Mouse (Mus musculus) limb, embryonic 11.5 days (tissue): ENCODE measurements at regions not wholly inside any gene's neighbourhood (a gene's known extent, or its start where the extent isn't known, plus 50 kb on each side); places are given as distances from the start of the nearest gene placed in this dataset.

Source experiments
- ATAC-seq: fragments of 200-750 bp; cut with Nextera tagmentation; 2 replicates; pipeline ENCODE4 v1.8.0; 2017; ENCODE audit warnings: low read depth; ENCODE audit not compliant: insufficient number of reproducible peaks, low FRiP score, low TSS enrichment
- DNase-seq: peaks from one replicate; pipeline ENCODE4 v3.0.0-alpha.2; 2015; ENCODE audit warnings: low spot score
- H3K27ac ChIP-seq: fragments of 300-500 bp; sonication (generic); replicated peaks from 2 replicates; pipeline ENCODE4 v1.5.1; 2014; ENCODE audit warnings: low read depth, mild to moderate bottlenecking, low read length
- H3K27me3 ChIP-seq: fragments of 300-500 bp; sonication (generic); 2 replicates; pipeline ENCODE4 v1.6.1; 2014; ENCODE audit warnings: mild to moderate bottlenecking, low read length, mixed read lengths; ENCODE audit not compliant: control insufficient read depth, insufficient read depth
- H3K36me3 ChIP-seq: fragments of 300-500 bp; sonication (generic); 2 replicates; pipeline ENCODE4 v1.6.1; 2014; ENCODE audit warnings: mild to moderate bottlenecking, low read length, moderate library complexity, mixed read lengths; ENCODE audit not compliant: control insufficient read depth, insufficient read depth
- H3K4me1 ChIP-seq: fragments of 300-500 bp; sonication (generic); 2 replicates; pipeline ENCODE4 v1.6.1; 2014; ENCODE audit warnings: low read length, mixed read lengths; ENCODE audit not compliant: control insufficient read depth, insufficient read depth
- H3K4me2 ChIP-seq: fragments of 300-500 bp; sonication (generic); 2 replicates; pipeline ENCODE4 v1.6.1; 2014; ENCODE audit warnings: low read depth, mild to moderate bottlenecking, moderate library complexity; ENCODE audit not compliant: severe bottlenecking
- H3K4me3 ChIP-seq: fragments of 300-500 bp; sonication (generic); 2 replicates; pipeline ENCODE4 v1.5.1; 2014; ENCODE audit warnings: low read depth, low read length
- H3K9ac ChIP-seq: fragments of 300-500 bp; sonication (generic); 2 replicates; pipeline ENCODE4 v1.6.1; 2014; ENCODE audit warnings: mild to moderate bottlenecking, low read length
- H3K9me3 ChIP-seq: fragments of 300-500 bp; sonication (generic); 2 replicates; pipeline ENCODE4 v1.6.1; 2016; ENCODE audit warnings: low read length; ENCODE audit not compliant: control insufficient read depth
- WGBS: fragments of 180-500 bp; shearing (Covaris S2); extraction: QIAGEN DNeasy Blood & Tissue Kit; methylation state at CpG from one replicate; pipeline ENCODE4 v1.1.7; 2014; 5-methylcytosine and 5-hydroxymethylcytosine counted together

GRCm38 (mm10) chr6:35458250-35458649, 81.4 kb downstream of the Mtpn start:
- DNase-seq (no peak), ATAC-seq (no peak)
- Histone ChIP-seq H3K4me1 (no peaks in the 10 kb centered on the region), H3K36me3 (no peaks in the 10 kb centered on the region), H3K9ac (no peak overlapping the region), H3K27ac (no peak overlapping the region), H3K27me3 (no peaks in the 10 kb centered on the region), H3K4me3 (no peak overlapping the region), H3K4me2 (no peak overlapping the region), H3K9me3 (no peaks in the 10 kb centered on the region; the same call in 1 of the 2 replicates)
- 88% methylated on average over 2 of the region's 2 CpGs for WGBS

DNA sequence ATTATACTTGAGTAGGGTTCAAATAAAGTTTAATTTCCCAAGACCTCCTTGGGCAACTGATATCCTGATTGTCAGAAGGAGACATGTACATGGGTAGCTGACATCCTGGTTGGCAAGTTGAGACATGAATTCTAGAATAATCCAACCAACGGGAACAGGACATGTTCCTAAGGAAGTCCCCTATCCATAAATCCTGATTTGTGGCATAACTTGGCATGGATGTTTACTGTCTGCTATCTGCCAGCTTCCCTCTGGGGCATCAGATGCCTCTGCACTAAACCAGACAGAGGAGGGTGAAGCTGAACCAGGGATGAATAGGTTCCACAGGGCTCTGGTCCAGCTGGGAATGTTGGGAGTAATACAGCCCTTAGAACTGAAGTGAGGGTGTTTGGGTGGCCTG, 94.7 kb downstream of the Mtpn start:
- no peak overlapping the region for H3K4me2 ChIP-seq
- no peaks in the 10 kb centered on the region for H3K36me3 ChIP-seq
- ATAC-seq (no peak), DNase-seq (no peak)
- no peaks in the 10 kb centered on the region for H3K4me1 ChIP-seq
- no peaks in the 10 kb centered on the region for H3K9me3 ChIP-seq
- 83% methylated on average over 1 of the region's 1 CpGs for WGBS
- H3K27ac ChIP-seq = no peak overlapping the region
- H3K9ac ChIP-seq = no peak overlapping the region
- H3K4me3 ChIP-seq = no peak overlapping the region
- no peaks in the 10 kb centered on the region for H3K27me3 ChIP-seq

GRCm38 (mm10) chr6:35426301-35426700, 100.4 kb upstream of the Fam180a start:
- 77% methylated on average over 3 of the region's 3 CpGs for WGBS
- H3K27ac ChIP-seq = no peak overlapping the region
- H3K9me3 ChIP-seq = no peaks in the 10 kb centered on the region
- no peak for DNase-seq
- H3K9ac ChIP-seq = no peak overlapping the region
- H3K4me2 ChIP-seq = no peak overlapping the region
- no peaks in the 10 kb centered on the region for H3K4me1 ChIP-seq
- H3K4me3 ChIP-seq = no peak overlapping the region
- no peak for ATAC-seq
- H3K27me3 ChIP-seq = no peaks in the 10 kb centered on the region
- no peaks in the 10 kb centered on the region for H3K36me3 ChIP-seq

GRCm38 (mm10) chr6:35424521-35424920, 98.6 kb upstream of the Fam180a start:
- no peak overlapping the region for H3K4me3 ChIP-seq
- H3K27me3 ChIP-seq = no peaks in the 10 kb centered on the region
- ATAC-seq = no peak
- no peak overlapping the region for H3K27ac ChIP-seq
- H3K4me1 ChIP-seq = no peaks in the 10 kb centered on the region
- H3K36me3 ChIP-seq = no peaks in the 10 kb centered on the region
- 84% methylated on average over 2 of the region's 2 CpGs for WGBS
- H3K9me3 ChIP-seq = peaks cover 3% of the 10 kb centered on the region; the same call in 1 of the 2 replicates
- no peak overlapping the region for H3K4me2 ChIP-seq
- DNase-seq = no peak
- no peak overlapping the region for H3K9ac ChIP-seq

DNA sequence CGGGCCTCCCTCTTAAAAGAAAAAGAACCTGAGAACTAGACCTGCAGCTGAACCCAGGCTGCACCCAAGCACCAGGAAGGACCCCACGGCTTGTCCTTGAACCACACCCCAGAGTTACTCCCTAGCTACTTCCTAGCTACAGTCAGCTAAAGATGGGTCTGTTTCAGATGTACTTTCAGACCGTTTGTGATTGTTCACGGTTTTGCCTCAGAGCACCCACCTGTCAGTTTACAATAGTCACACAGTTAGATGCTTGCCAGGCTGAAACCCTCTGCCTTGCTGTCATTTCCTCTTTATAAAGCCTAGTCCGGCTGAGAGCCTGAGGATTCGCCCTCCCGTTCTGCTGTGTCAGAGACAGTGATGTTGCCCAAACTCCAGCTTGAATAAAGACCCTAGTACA, 95.0 kb upstream of the Fam180a start:
- no peak overlapping the region for H3K27ac ChIP-seq
- H3K36me3 ChIP-seq = no peaks in the 10 kb centered on the region
- no peak for DNase-seq
- no peaks in the 10 kb centered on the region for H3K4me1 ChIP-seq
- no peaks in the 10 kb centered on the region for H3K27me3 ChIP-seq
- no peak for ATAC-seq
- 94% methylated on average over 7 of the region's 7 CpGs for WGBS
- no peak overlapping the region for H3K4me3 ChIP-seq
- peaks cover 3% of the 10 kb centered on the region; the same call in 1 of the 2 replicates for H3K9me3 ChIP-seq
- H3K9ac ChIP-seq = no peak overlapping the region
- no peak overlapping the region for H3K4me2 ChIP-seq

- H3K4me2 ChIP-seq = no peak overlapping the region
- no peak overlapping the region for H3K9ac ChIP-seq
- no peak for ATAC-seq
- no peaks in the 10 kb centered on the region; the same call in 1 of the 2 replicates for H3K4me1 ChIP-seq
- H3K9me3 ChIP-seq = no peaks in the 10 kb centered on the region
- no peak overlapping the region for H3K4me3 ChIP-seq
- no peaks in the 10 kb centered on the region for H3K27me3 ChIP-seq
- 61% methylated on average over 9 of the region's 9 CpGs for WGBS
- no peak for DNase-seq
- H3K36me3 ChIP-seq = no peaks in the 10 kb centered on the region
- H3K27ac ChIP-seq = no peak overlapping the region
Measured at GRCm38 (mm10) chr6:35405044-35405443, 79.1 kb upstream of the Fam180a start.

DNA sequence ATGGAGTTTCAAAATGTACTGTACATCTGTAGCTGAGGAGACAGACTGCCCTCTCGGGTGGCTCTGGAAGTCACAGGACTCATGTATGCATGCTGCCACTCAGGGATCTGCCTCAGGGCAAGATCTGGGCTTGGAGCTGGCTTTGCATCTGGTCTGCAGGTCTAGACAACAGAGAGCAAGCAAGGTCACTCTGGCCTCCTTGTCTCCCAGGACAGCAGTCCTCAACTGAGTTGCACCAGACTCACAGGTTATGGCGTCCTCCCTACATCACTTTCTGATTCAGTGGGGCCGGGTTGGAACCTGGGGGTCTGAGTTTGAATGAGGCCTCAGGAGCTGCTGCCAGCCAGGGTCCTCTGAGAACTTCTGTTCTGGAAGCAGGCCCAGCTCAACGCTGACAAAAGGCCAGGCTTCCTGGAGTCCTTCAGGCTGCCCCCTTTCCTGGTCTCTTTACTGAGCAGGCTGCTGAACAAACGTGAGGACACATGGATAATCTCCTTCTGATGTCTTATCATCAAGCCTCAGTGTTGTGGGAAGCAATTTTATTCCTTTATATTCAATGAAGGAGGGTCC, 77.5 kb upstream of the Fam180a start:
- Histone ChIP-seq H3K36me3 (no peaks in the 10 kb centered on the region), H3K27ac (no peak overlapping the region), H3K9ac (no peak overlapping the region), H3K4me2 (no peak overlapping the region), H3K27me3 (no peaks in the 10 kb centered on the region), H3K9me3 (no peaks in the 10 kb centered on the region), H3K4me3 (no peak overlapping the region), H3K4me1 (no peaks in the 10 kb centered on the region; the same call in 1 of the 2 replicates)
- 80% methylated on average over 5 of the region's 5 CpGs for WGBS
- DNase-seq (no peak), ATAC-seq (no peak)

- Histone ChIP-seq H3K9ac (no peak overlapping the region), H3K4me3 (no peak overlapping the region), H3K27me3 (no peaks in the 10 kb centered on the region), H3K36me3 (no peaks in the 10 kb centered on the region), H3K4me1 (no peaks in the 10 kb centered on the region), H3K27ac (no peak overlapping the region), H3K4me2 (no peak overlapping the region), H3K9me3 (no peaks in the 10 kb centered on the region; the same call in 1 of the 2 replicates)
- DNase-seq = no peak
- 96% methylated on average over 7 of the region's 9 CpGs for WGBS
- no peak for ATAC-seq
Measured at GRCm38 (mm10) chr6:35395726-35396125, 69.8 kb upstream of the Fam180a start.

- H3K27me3 ChIP-seq = no peaks in the 10 kb centered on the region
- no peak overlapping the region for H3K9ac ChIP-seq
- 51% methylated on average over 3 of the region's 3 CpGs for WGBS
- no peaks in the 10 kb centered on the region for H3K4me1 ChIP-seq
- H3K27ac ChIP-seq = no peak overlapping the region
- H3K9me3 ChIP-seq = no peaks in the 10 kb centered on the region
- H3K4me3 ChIP-seq = no peak overlapping the region
- ATAC-seq (no peak), DNase-seq (no peak)
- no peaks in the 10 kb centered on the region for H3K36me3 ChIP-seq
- no peak overlapping the region for H3K4me2 ChIP-seq
Measured at GRCm38 (mm10) chr6:35388827-35389226, 62.9 kb upstream of the Fam180a start.
